In the genomic region with DNA sequence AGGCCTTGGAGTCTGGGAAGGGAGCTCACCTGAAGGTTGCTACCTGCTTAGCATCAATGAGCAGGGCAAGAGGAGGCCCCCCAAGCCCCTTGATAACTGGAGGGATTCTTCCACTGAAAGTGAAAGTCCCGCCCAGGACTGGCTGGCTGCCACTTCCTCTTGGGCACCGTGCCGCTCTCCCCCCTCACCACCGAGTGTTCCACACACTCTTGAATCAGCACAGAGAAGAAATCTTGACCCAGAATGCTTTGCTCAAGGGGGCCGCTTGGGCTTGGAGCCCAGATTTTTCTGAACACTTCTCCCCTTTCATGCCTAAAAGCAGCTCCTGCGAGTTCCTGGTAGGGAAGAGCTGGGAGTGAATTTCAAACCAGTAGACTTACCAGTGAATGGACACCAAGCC, we compare ENCODE assay signal across 8 mouse cellular contexts.
A peak's percentile ranks its signal among the peaks of the same experiment; 100 is the strongest.
DNase-seq lines count a peak whose midpoint lies in the region; ATAC-seq and TF ChIP-seq lines count a peak whose summit lies in the region.

No protein-coding gene starts in this region.

- TF ChIP-seq POLR2A in brain, embryonic 14.5 days (IDR thresholded peaks at IDR 0.05; ENCODE audit: borderline replicate concordance, extremely low read depth, insufficient read depth, insufficient read length, poor library complexity, severe bottlenecking): no peak

- H3K4me2 ChIP-seq in intestine, embryonic 15.5 days (replicated peaks): peak overlapping the region; percentile 35

- H3K27ac ChIP-seq in intestine, embryonic 15.5 days: peak overlapping the region; percentile 76

- 0 out of 2 replicates have a peak, but pooled peaks cover 3% of the 10 kb centered on the region for H3K27me3 ChIP-seq in intestine, embryonic 15.5 days (replicated peaks)

- ATAC-seq in intestine, embryonic 15.5 days: peak; percentile 85
- ATAC-seq in megakaryocyte-erythroid progenitor cell, adult 5-6 weeks (replicated peaks; ENCODE audit: low FRiP score, low TSS enrichment, poor library complexity, severe bottlenecking): peak; percentile 76
- no peak for ATAC-seq in erythroblast, adult 5-6 weeks (replicated peaks; ENCODE audit: low FRiP score, poor library complexity, severe bottlenecking)

- peak; percentile 75 for DNase-seq in Muller cell, postnatal 12 days (ENCODE audit: inconsistent ontology term)
- DNase-seq in brain, embryonic 14.5 days (ENCODE audit: low read depth): peak; percentile 97
- peak; percentile 79 for DNase-seq in gastrocnemius, adult 18-20 months (ENCODE audit: low spot score)
- DNase-seq in left cerebral cortex, adult 9 months (ENCODE audit: low spot score in 2 of 2): peak; percentile 55 to 93
- peak; percentile 92 to 94 for DNase-seq in spleen, postnatal 36 days (ENCODE audit: low spot score in 2 of 2)

- no peak overlapping the region for H3K9ac ChIP-seq in intestine, embryonic 15.5 days

- no peak overlapping the region for H3K4me3 ChIP-seq in intestine, embryonic 15.5 days (replicated peaks)

- H3K4me1 ChIP-seq in intestine, embryonic 15.5 days (replicated peaks): peaks cover 8% of the 10 kb centered on the region; the same call in 1 of the 2 replicates

- H3K9me3 ChIP-seq in intestine, embryonic 15.5 days: no peaks in the 10 kb centered on the region

- WGBS in intestine, embryonic 15.5 days: 34% methylated on average over 6 of the region's 6 CpGs

- no peaks in the 10 kb centered on the region for H3K36me3 ChIP-seq in intestine, embryonic 15.5 days

- TF ChIP-seq CTCF in brain, embryonic 14.5 days (IDR thresholded peaks at IDR 0.05; ENCODE audit: borderline replicate concordance, extremely low read depth, insufficient read depth, insufficient read length): no peak
